Mouse (Mus musculus): ENCODE results near the gene Atp6v0a1. TPM values are rescaled to one million over a fixed set of nuclear protein-coding genes. Genes with fewer than 3 reads are reported as not detected.

Atp6v0a1 gene
- polyA plus RNA-seq, 1 experiment from 2014 or later, result 62.1 TPM

- 73% methylated on average over 12 of the region's 12 CpGs for WGBS
These were observed 53.1 kb downstream of the Atp6v0a1 start for GRCm38 (mm10) chr11:101062165-101062884.

GRCm38 (mm10) chr11:101062971-101063675 is 53.9 kb downstream of the Atp6v0a1 start:
- H3K27me3 ChIP-seq (replicated peaks; ENCODE audit: control insufficient read depth, insufficient read depth, low read length), result no peaks in the 10 kb centered on the region
- H3K36me3 ChIP-seq (ENCODE audit: control insufficient read depth, insufficient read depth), result peaks cover 12% of the 10 kb centered on the region
- H3K9me3 ChIP-seq (ENCODE audit: control insufficient read depth), result no peaks in the 10 kb centered on the region
- ATAC-seq, result no peak; the same call in none of the 2 replicates
- no peak for TF ChIP-seq CTCF (IDR thresholded peaks at IDR 0.05; ENCODE audit: low read depth)
- H3K9ac ChIP-seq (ENCODE audit: low read depth, low read length), result no peak overlapping the region
- 46% methylated on average over 14 of the region's 14 CpGs for WGBS
- H3K4me1 ChIP-seq (replicated peaks; ENCODE audit: control insufficient read depth, insufficient read depth, low read length), result peaks cover 19% of the 10 kb centered on the region; the same call in 1 of the 2 replicates
- no peak overlapping the region for H3K4me3 ChIP-seq (ENCODE audit: low read depth, low read length)
- H3K27ac ChIP-seq (ENCODE audit: low read depth, low read length), result peak overlapping the region; percentile 92
- peak overlapping the region; percentile 30 for H3K4me2 ChIP-seq (replicated peaks; ENCODE audit: low read depth)

More at GRCm38 (mm10) chr11:101062165-101062884, 53.1 kb downstream of the Atp6v0a1 start:
- H3K36me3 ChIP-seq (ENCODE audit: control insufficient read depth, insufficient read depth), result peaks cover 12% of the 10 kb centered on the region
- H3K4me1 ChIP-seq (replicated peaks; ENCODE audit: control insufficient read depth, insufficient read depth, low read length), result peaks cover 23% of the 10 kb centered on the region
- H3K4me3 ChIP-seq (ENCODE audit: low read depth, low read length), result no peak overlapping the region
- H3K4me2 ChIP-seq (replicated peaks; ENCODE audit: low read depth), result no peak overlapping the region
- H3K9me3 ChIP-seq (ENCODE audit: control insufficient read depth), result no peaks in the 10 kb centered on the region
- no peak for ATAC-seq
- no peak overlapping the region for H3K9ac ChIP-seq (ENCODE audit: low read depth, low read length)
- H3K27ac ChIP-seq (ENCODE audit: low read depth, low read length), result peak overlapping the region; percentile 92; the same call in 1 of the 2 replicates
- H3K27me3 ChIP-seq (replicated peaks; ENCODE audit: control insufficient read depth, insufficient read depth, low read length), result no peaks in the 10 kb centered on the region
- peak; percentile 48 for TF ChIP-seq CTCF (IDR thresholded peaks at IDR 0.05; ENCODE audit: low read depth)

- ATAC-seq, result peak; percentile 76
- 4% methylated on average over 12 of the region's 12 CpGs for WGBS
- Histone ChIP-seq H3K27me3 (replicated peaks; ENCODE audit: control insufficient read depth, insufficient read depth, low read length) (no peaks in the 10 kb centered on the region), H3K9me3 (ENCODE audit: control insufficient read depth) (no peaks in the 10 kb centered on the region), H3K4me1 (replicated peaks; ENCODE audit: control insufficient read depth, insufficient read depth, low read length) (peaks cover 16% of the 10 kb centered on the region; the same call in 1 of the 2 replicates), H3K4me2 (replicated peaks; ENCODE audit: low read depth) (peak overlapping the region; percentile 30), H3K9ac (ENCODE audit: low read depth, low read length) (peak overlapping the region; percentile 45; the same call in 1 of the 2 replicates), H3K4me3 (ENCODE audit: low read depth, low read length) (no peak overlapping the region), H3K27ac (ENCODE audit: low read depth, low read length) (peak overlapping the region; percentile 92), H3K36me3 (ENCODE audit: control insufficient read depth, insufficient read depth) (peaks cover 9% of the 10 kb centered on the region)
- TF ChIP-seq CTCF (IDR thresholded peaks at IDR 0.05; ENCODE audit: low read depth), result no peak
These were observed 54.5 kb downstream of the Atp6v0a1 start for GRCm38 (mm10) chr11:101063676-101064327.

- Histone ChIP-seq H3K27ac (ENCODE audit: low read depth, low read length) (peak overlapping the region; percentile 92), H3K9me3 (ENCODE audit: control insufficient read depth) (no peaks in the 10 kb centered on the region), H3K4me2 (replicated peaks; ENCODE audit: low read depth) (no peak overlapping the region; the same call in 1 of the 2 replicates), H3K9ac (ENCODE audit: low read depth, low read length) (no peak overlapping the region), H3K4me1 (replicated peaks; ENCODE audit: control insufficient read depth, insufficient read depth, low read length) (peaks cover 16% of the 10 kb centered on the region; the same call in 1 of the 2 replicates), H3K4me3 (ENCODE audit: low read depth, low read length) (no peak overlapping the region), H3K36me3 (ENCODE audit: control insufficient read depth, insufficient read depth) (peaks cover 7% of the 10 kb centered on the region), H3K27me3 (replicated peaks; ENCODE audit: control insufficient read depth, insufficient read depth, low read length) (no peaks in the 10 kb centered on the region)
- ATAC-seq, result no peak
- TF ChIP-seq CTCF (IDR thresholded peaks at IDR 0.05; ENCODE audit: low read depth), result no peak
- WGBS, result 42% methylated on average over 4 of the region's 4 CpGs
These were observed 55.2 kb downstream of the Atp6v0a1 start for GRCm38 (mm10) chr11:101064462-101064861.

- Histone ChIP-seq H3K4me2 (replicated peaks; ENCODE audit: low read depth) (no peak overlapping the region), H3K4me1 (replicated peaks; ENCODE audit: control insufficient read depth, insufficient read depth, low read length) (peaks cover 16% of the 10 kb centered on the region; the same call in 1 of the 2 replicates), H3K27ac (ENCODE audit: low read depth, low read length) (peak overlapping the region; percentile 92; the same call in 1 of the 2 replicates), H3K4me3 (ENCODE audit: low read depth, low read length) (no peak overlapping the region), H3K36me3 (ENCODE audit: control insufficient read depth, insufficient read depth) (peaks cover 7% of the 10 kb centered on the region), H3K9ac (ENCODE audit: low read depth, low read length) (no peak overlapping the region), H3K27me3 (replicated peaks; ENCODE audit: control insufficient read depth, insufficient read depth, low read length) (no peaks in the 10 kb centered on the region), H3K9me3 (ENCODE audit: control insufficient read depth) (no peaks in the 10 kb centered on the region)
- 77% methylated on average over 9 of the region's 9 CpGs for WGBS
- no peak for ATAC-seq
- TF ChIP-seq CTCF (IDR thresholded peaks at IDR 0.05; ENCODE audit: low read depth), result no peak
These were observed 55.8 kb downstream of the Atp6v0a1 start for GRCm38 (mm10) chr11:101065002-101065401.

Data from intestine, postnatal 0 days (tissue).